Mouse (Mus musculus) lung, embryonic 14.5 days (tissue): Measurements from ENCODE around the gene Efcab8. TPM values are rescaled to one million over a fixed set of nuclear protein-coding genes. Genes with fewer than 3 reads are reported as not detected.
"Not testable (repeated sequence)": the region's sequence is repeated elsewhere in the genome, so short reads cannot be mapped to it uniquely, and the experiment has no call there.

Experiments used
- ATAC-seq: fragments of 200-750 bp; cut with Nextera tagmentation; 2 replicates; pipeline ENCODE4 v1.8.0; 2017; ENCODE audit warnings: mild to moderate bottlenecking, moderate TSS enrichment, moderate library complexity; ENCODE audit not compliant: insufficient read depth
- DNase-seq: peaks from one replicate; pipeline ENCODE4 v3.0.0-alpha.2; 2015
- H3K27ac ChIP-seq: fragments of 300-500 bp; sonication (generic); 2 replicates; pipeline ENCODE4 v1.5.1; 2014; ENCODE audit warnings: low read depth, mild to moderate bottlenecking, moderate library complexity
- H3K27me3 ChIP-seq: fragments of 300-500 bp; sonication (generic); 2 replicates; pipeline ENCODE4 v1.6.1; 2014; ENCODE audit warnings: low read length, control low read depth; ENCODE audit not compliant: insufficient read depth
- H3K36me3 ChIP-seq: fragments of 300-500 bp; sonication (generic); 2 replicates; pipeline ENCODE4 v1.6.1; 2014; ENCODE audit warnings: control low read depth; ENCODE audit not compliant: insufficient read depth
- H3K4me1 ChIP-seq: fragments of 300-500 bp; sonication (generic); 2 replicates; pipeline ENCODE4 v1.6.1; 2014; ENCODE audit warnings: antibody characterized with exemption, control low read depth; ENCODE audit not compliant: insufficient read depth
- H3K4me2 ChIP-seq: fragments of 300-500 bp; sonication (generic); 2 replicates; pipeline ENCODE4 v1.6.1; 2014; ENCODE audit warnings: mild to moderate bottlenecking
- H3K4me3 ChIP-seq: fragments of 300-500 bp; sonication (generic); 2 replicates; pipeline ENCODE4 v1.5.1; 2014; ENCODE audit warnings: low read depth, low read length
- H3K9ac ChIP-seq: fragments of 300-500 bp; sonication (generic); 2 replicates; pipeline ENCODE4 v1.6.1; 2014
- H3K9me3 ChIP-seq: fragments of 300-500 bp; sonication (generic); 2 replicates; pipeline ENCODE4 v1.6.1; 2016; ENCODE audit warnings: low read depth, low read length, control low read depth
- CTCF ChIP-seq: IDR thresholded peaks from 2 replicates; pipeline ENCODE4 v1.5.1; 2016; ENCODE audit warnings: antibody characterized with exemption, low read depth
- WGBS: fragments of 180-500 bp; shearing (Covaris S2); extraction: QIAGEN DNeasy Blood & Tissue Kit; methylation state at CpG from one replicate; pipeline ENCODE4 v1.1.7; 2014; 5-methylcytosine and 5-hydroxymethylcytosine counted together
- polyA plus RNA-seq: library from polyadenylated mRNA; unstranded; fragments of >200 nt; fragmentation: Nextera tagmentation; extraction: Ambion mirVana; gene quantifications from 2 replicates; pipeline ENCODE4 v1.2.1, GENCODE M21; 2014

Efcab8 gene
- polyA plus RNA-seq, 1 experiment from 2014 or later, result not detected

GRCm38 (mm10) chr2:153784668-153785067 is 4.9 kb downstream of the Efcab8 start:
- Histone ChIP-seq H3K36me3 (no peaks in the 10 kb centered on the region), H3K4me3 (no peak overlapping the region), H3K4me2 (no peak overlapping the region), H3K27ac (no peak overlapping the region), H3K9ac (no peak overlapping the region), H3K9me3 (no peaks in the 10 kb centered on the region), H3K27me3 (no peaks in the 10 kb centered on the region), H3K4me1 (no peaks in the 10 kb centered on the region; the same call in 1 of the 2 replicates)
- TF ChIP-seq CTCF, result no peak
- DNase-seq (peak; percentile 75), ATAC-seq (no peak)
- WGBS, result 85% methylated on average over 2 of the region's 2 CpGs

GRCm38 (mm10) chr2:153793366-153793765 is 13.6 kb downstream of the Efcab8 start:
- no peak for ATAC-seq
- no peak for TF ChIP-seq CTCF

GRCm38 (mm10) chr2:153795090-153795489 is 15.4 kb downstream of the Efcab8 start:
- no peaks in the 10 kb centered on the region for H3K4me1 ChIP-seq
- H3K36me3 ChIP-seq, result no peaks in the 10 kb centered on the region
- DNase-seq (peak; percentile 34), ATAC-seq (peak; percentile 60; the same call in 1 of the 2 replicates)
- peak; percentile 70 for TF ChIP-seq CTCF
- no peak overlapping the region for H3K9ac ChIP-seq
- no peak overlapping the region for H3K4me3 ChIP-seq
- no peak overlapping the region for H3K27ac ChIP-seq
- no peak overlapping the region for H3K4me2 ChIP-seq
- WGBS, result 52% methylated on average over 5 of the region's 5 CpGs
- no peaks in the 10 kb centered on the region for H3K9me3 ChIP-seq
- H3K27me3 ChIP-seq, result no peaks in the 10 kb centered on the region

More at GRCm38 (mm10) chr2:153793366-153793765, 13.6 kb downstream of the Efcab8 start:
- no peak overlapping the region for H3K9ac ChIP-seq
- DNase-seq, result no peak
- H3K27ac ChIP-seq, result no peak overlapping the region
- H3K4me3 ChIP-seq, result no peak overlapping the region
- H3K9me3 ChIP-seq, result no peaks in the 10 kb centered on the region
- no peaks in the 10 kb centered on the region for H3K27me3 ChIP-seq
- no peak overlapping the region for H3K4me2 ChIP-seq
- H3K4me1 ChIP-seq, result no peaks in the 10 kb centered on the region
- no peaks in the 10 kb centered on the region for H3K36me3 ChIP-seq

GRCm38 (mm10) chr2:153807464-153807863 is 27.7 kb downstream of the Efcab8 start:
- H3K27me3 ChIP-seq, ATAC-seq, H3K36me3 ChIP-seq, H3K4me3 ChIP-seq, H3K9me3 ChIP-seq, H3K4me2 ChIP-seq, H3K9ac ChIP-seq, H3K27ac ChIP-seq, H3K4me1 ChIP-seq: not testable (repeated sequence)
- peak; percentile 80 for TF ChIP-seq CTCF
- peak; percentile 74 for DNase-seq

- Histone ChIP-seq H3K4me2 (no peak overlapping the region), H3K27me3 (no peaks in the 10 kb centered on the region), H3K4me3 (no peak overlapping the region), H3K9ac (no peak overlapping the region), H3K27ac (no peak overlapping the region), H3K36me3 (no peaks in the 10 kb centered on the region), H3K9me3 (no peaks in the 10 kb centered on the region), H3K4me1 (no peaks in the 10 kb centered on the region)
- ATAC-seq (no peak), DNase-seq (no peak)
- WGBS, result 71% methylated on average over 8 of the region's 8 CpGs
- TF ChIP-seq CTCF, result no peak
Observed at GRCm38 (mm10) chr2:153808146-153808545, 28.4 kb downstream of the Efcab8 start.

- 61% methylated on average over 6 of the region's 6 CpGs for WGBS
- no peak overlapping the region for H3K9ac ChIP-seq
- no peak for DNase-seq
- H3K4me2 ChIP-seq, result no peak overlapping the region
- no peak overlapping the region for H3K27ac ChIP-seq
- no peak for TF ChIP-seq CTCF
- H3K27me3 ChIP-seq, result no peaks in the 10 kb centered on the region
- no peak for ATAC-seq
- H3K9me3 ChIP-seq, result no peaks in the 10 kb centered on the region
- H3K36me3 ChIP-seq, result no peaks in the 10 kb centered on the region
- no peak overlapping the region for H3K4me3 ChIP-seq
- no peaks in the 10 kb centered on the region for H3K4me1 ChIP-seq
Observed at GRCm38 (mm10) chr2:153808841-153809240, 29.1 kb downstream of the Efcab8 start.

- TF ChIP-seq CTCF, result no peak
- no peak for ATAC-seq
- H3K4me3 ChIP-seq, result no peak overlapping the region
- DNase-seq, result no peak
- H3K36me3 ChIP-seq, result no peaks in the 10 kb centered on the region
- no peak overlapping the region for H3K4me2 ChIP-seq
- no peaks in the 10 kb centered on the region for H3K27me3 ChIP-seq
- H3K27ac ChIP-seq, result no peak overlapping the region
- 47% methylated on average over 3 of the region's 3 CpGs for WGBS
- no peaks in the 10 kb centered on the region for H3K4me1 ChIP-seq
- H3K9ac ChIP-seq, result no peak overlapping the region
- no peaks in the 10 kb centered on the region for H3K9me3 ChIP-seq
Observed at GRCm38 (mm10) chr2:153809921-153810320, 30.2 kb downstream of the Efcab8 start.

- 45% methylated on average over 2 of the region's 2 CpGs for WGBS
- no peak for DNase-seq
- Histone ChIP-seq H3K4me3 (no peak overlapping the region), H3K36me3 (no peaks in the 10 kb centered on the region), H3K9ac (no peak overlapping the region), H3K27me3 (no peaks in the 10 kb centered on the region), H3K9me3 (no peaks in the 10 kb centered on the region), H3K27ac (no peak overlapping the region), H3K4me1 (no peaks in the 10 kb centered on the region), H3K4me2 (no peak overlapping the region)
- TF ChIP-seq CTCF, result no peak
- no peak for ATAC-seq
Observed at GRCm38 (mm10) chr2:153822005-153822543, 42.3 kb downstream of the Efcab8 start.
